28 mouse cellular contexts compared by ENCODE assay signal in genomic region chr17:84642324-84642723, GRCm38 (mm10). TPM values are rescaled to one million over a fixed set of nuclear protein-coding genes. Genes with fewer than 3 reads are reported as not detected.
DNase-seq lines count a peak whose midpoint lies in the region; ATAC-seq and TF ChIP-seq lines count a peak whose summit lies in the region.
"Had no signal": no experiment of that assay in that cellular context is flagged by ENCODE, and none has a peak within 500 bp of the region (broad histone marks: within the 10 kb centered on the region; RNA-seq: fewer than 3 reads in every experiment).

No protein-coding gene starts in this region.

- WGBS in embryonic facial prominence, embryonic 13.5 days: 68% methylated on average over 9 of the region's 9 CpGs
- WGBS in embryonic facial prominence, embryonic 10.5 days: 88% methylated on average over 9 of the region's 9 CpGs

- no peak overlapping the region for H3K4me2 ChIP-seq in embryonic facial prominence, embryonic 13.5 days
- H3K4me2 ChIP-seq in CH12.LX (ENCODE audit: insufficient read depth, low read depth, poor library complexity, severe bottlenecking): peak overlapping the region; percentile 87; the same call in 1 of the 2 replicates
- H3K4me2 ChIP-seq: embryonic facial prominence, embryonic 12.5 days; forebrain, embryonic 13.5 days; heart, embryonic 13.5 days; hindbrain, embryonic 12.5 days; hindbrain, embryonic 15.5 days; intestine, embryonic 15.5 days had no signal

- no peak for DNase-seq in embryonic facial prominence, embryonic 10.5 days (ENCODE audit: low spot score)
- DNase-seq in heart, adult 11 months: peak; percentile 70
- DNase-seq in heart, postnatal 25 days (ENCODE audit: low spot score): no peak
- no peak for DNase-seq in layer of hippocampus, adult 2 months (ENCODE audit: low spot score in 2 of 2)
- DNase-seq in layer of hippocampus, adult 9-11 months: no peak
- DNase-seq in CH12.LX (ENCODE audit: extremely low read depth): no peak
- DNase-seq in gastrocnemius, postnatal 4 days (ENCODE audit: low spot score in 2 of 2): no peak
- DNase-seq: cerebellum, adult 11-12 months; cerebellum, adult 8-10 months; gastrocnemius, postnatal 14 days; heart, adult 2 months had no signal

- TF ChIP-seq CTCF in layer of hippocampus, adult 2 months (conservative IDR thresholded peaks at IDR 0.05): no peak
- no peak for TF ChIP-seq CTCF in CH12.LX (conservative IDR thresholded peaks at IDR 0.05 in 1 of 2, IDR thresholded peaks at IDR 0.05 in 1 of 2; ENCODE audit: low read depth in 2 of 2, low read length in 2 of 2)

- H3K4me1 ChIP-seq in embryonic facial prominence, embryonic 13.5 days: peaks cover 38% of the 10 kb centered on the region
- peaks cover 55% of the 10 kb centered on the region for H3K4me1 ChIP-seq in embryonic facial prominence, embryonic 10.5 days
- peaks cover 3 to 9% of the 10 kb centered on the region in 2 experiments for H3K4me1 ChIP-seq in CH12.LX (ENCODE audit: control insufficient read depth in 1 of 2, insufficient read depth in 2 of 2)
- H3K4me1 ChIP-seq: hindbrain, embryonic 15.5 days had no signal

- no peak overlapping the region for H3K9ac ChIP-seq in embryonic facial prominence, embryonic 13.5 days
- H3K9ac ChIP-seq in CH12.LX (ENCODE audit: insufficient read depth, low read depth): no peak overlapping the region
- H3K9ac ChIP-seq: embryonic facial prominence, embryonic 12.5 days; forebrain, embryonic 13.5 days; heart, embryonic 13.5 days; hindbrain, embryonic 12.5 days; hindbrain, embryonic 15.5 days; intestine, embryonic 15.5 days had no signal

- no peaks in the 10 kb centered on the region for H3K27me3 ChIP-seq in embryonic facial prominence, embryonic 13.5 days
- H3K27me3 ChIP-seq in embryonic facial prominence, embryonic 10.5 days (replicated peaks; ENCODE audit: low read depth, poor library complexity, severe bottlenecking): no peaks in the 10 kb centered on the region
- H3K27me3 ChIP-seq in CH12.LX (replicated peaks): no peaks in the 10 kb centered on the region
- H3K27me3 ChIP-seq: embryonic facial prominence, embryonic 12.5 days; forebrain, embryonic 13.5 days; heart, embryonic 13.5 days; hindbrain, embryonic 12.5 days; hindbrain, embryonic 15.5 days; intestine, embryonic 15.5 days; Patski had no signal

- intact Hi-C loops in heart, postnatal 25 days (cut with DNase I): no loop called here

- TF ChIP-seq POLR2A in CH12.LX (IDR thresholded peaks at IDR 0.05; ENCODE audit: low read depth, low read length): no peak

- peak overlapping the region; percentile 17; the same call in 1 of the 2 replicates for H3K27ac ChIP-seq in embryonic facial prominence, embryonic 13.5 days
- no peak overlapping the region; the same call in 1 of the 2 replicates for H3K27ac ChIP-seq in embryonic facial prominence, embryonic 10.5 days (replicated peaks)
- 0 out of 2 replicates have a peak overlapping the region, but pooled peaks have one; percentile 28 for H3K27ac ChIP-seq in layer of hippocampus, adult 2 months
- H3K27ac ChIP-seq in CH12.LX (ENCODE audit: insufficient read depth, low read depth): no peak overlapping the region
- H3K27ac ChIP-seq: forebrain, embryonic 13.5 days; gastrocnemius, adult 2 months; heart, adult 2 months; heart, embryonic 13.5 days; hindbrain, embryonic 12.5 days; hindbrain, embryonic 15.5 days; intestine, embryonic 15.5 days had no signal

- TF ChIP-seq EP300 in CH12.LX (IDR thresholded peaks at IDR 0.05; ENCODE audit: low read length): no peak

- H3K4me3 ChIP-seq in embryonic facial prominence, embryonic 13.5 days: no peak overlapping the region
- H3K4me3 ChIP-seq in embryonic facial prominence, embryonic 10.5 days: no peak overlapping the region
- H3K4me3 ChIP-seq in layer of hippocampus, adult 2 months: no peak overlapping the region
- no peak overlapping the region for H3K4me3 ChIP-seq in CH12.LX (replicated peaks in 1 of 3; ENCODE audit: low read depth in 2 of 3, low read length in 2 of 3, poor library complexity in 1 of 3)
- H3K4me3 ChIP-seq: embryonic facial prominence, embryonic 12.5 days; forebrain, embryonic 10.5 days; forebrain, embryonic 13.5 days; gastrocnemius, adult 2 months; heart, adult 2 months; heart, embryonic 10.5 days; heart, embryonic 13.5 days; hindbrain, embryonic 12.5 days; hindbrain, embryonic 15.5 days; intestine, embryonic 15.5 days had no signal

- no peaks in the 10 kb centered on the region for H3K9me3 ChIP-seq in embryonic facial prominence, embryonic 13.5 days
- no peaks in the 10 kb centered on the region for H3K9me3 ChIP-seq in embryonic facial prominence, embryonic 10.5 days
- H3K9me3 ChIP-seq in CH12.LX (replicated peaks; ENCODE audit: low read length): no peaks in the 10 kb centered on the region
- H3K9me3 ChIP-seq: embryonic facial prominence, embryonic 12.5 days; forebrain, embryonic 10.5 days; forebrain, embryonic 13.5 days; G1E; heart, embryonic 10.5 days; heart, embryonic 13.5 days; hindbrain, embryonic 12.5 days; hindbrain, embryonic 15.5 days; intestine, embryonic 15.5 days had no signal

- no peaks in the 10 kb centered on the region; the same call in 1 of the 2 replicates for H3K36me3 ChIP-seq in embryonic facial prominence, embryonic 13.5 days
- H3K36me3 ChIP-seq in embryonic facial prominence, embryonic 10.5 days (replicated peaks): peaks cover 12% of the 10 kb centered on the region
- H3K36me3 ChIP-seq in CH12.LX (replicated peaks in 1 of 2; ENCODE audit: control insufficient read depth in 1 of 2, insufficient read depth in 1 of 2, low read length in 1 of 2): peaks cover 0 to 13% of the 10 kb centered on the region in 2 experiments
- H3K36me3 ChIP-seq: embryonic facial prominence, embryonic 12.5 days; G1E; heart, embryonic 10.5 days; heart, embryonic 13.5 days; hindbrain, embryonic 12.5 days; hindbrain, embryonic 15.5 days; intestine, embryonic 15.5 days had no signal

- ATAC-seq in embryonic facial prominence, embryonic 13.5 days (ENCODE audit: insufficient number of reproducible peaks, insufficient read depth, low FRiP score, low TSS enrichment, low read depth): no peak
- ATAC-seq: forebrain, embryonic 13.5 days; forebrain, embryonic 16.5 days; intestine, embryonic 15.5 days; Patski had no signal

- no peak for TF ChIP-seq RAD21 in CH12.LX (IDR thresholded peaks at IDR 0.05; ENCODE audit: low read depth, low read length)

- dilution Hi-C loops in CH12.LX (cut with MboI; ENCODE audit: extremely low pct_ligation_motif_present, extremely low pct_unique_long_range_greater_than_20kb, low sequenced_read_pairs): no loop called here

- in situ Hi-C loops in CH12.LX (cut with MboI; ENCODE audit: low pct_ligation_motif_present, low pct_unique_long_range_greater_than_20kb, low sequenced_read_pairs): no loop called here

- H3K79me2 ChIP-seq in CH12.LX (replicated peaks; ENCODE audit: control insufficient read depth, extremely low read depth, insufficient read depth, poor library complexity, severe bottlenecking): no peaks in the 10 kb centered on the region

TF ChIP-seq in CH12.LX, 34 proteins besides CTCF, POLR2A, EP300 and RAD21 (continues in another document):
- TF ChIP-seq POLR2AphosphoS2 (IDR thresholded peaks at IDR 0.05; ENCODE audit: low read depth, low read length) (no peak), ZMIZ1 (IDR thresholded peaks at IDR 0.05; ENCODE audit: low read depth, low read length) (no peak), CHD2 (IDR thresholded peaks at IDR 0.05; ENCODE audit: low read length) (no peak), MAZ (IDR thresholded peaks at IDR 0.05; ENCODE audit: low read depth, low read length) (no peak), BHLHE40 (IDR thresholded peaks at IDR 0.05; ENCODE audit: low read depth, low read length) (no peak), NELFE (IDR thresholded peaks at IDR 0.05; ENCODE audit: low read depth, low read length) (no peak), TCF12 (IDR thresholded peaks at IDR 0.05; ENCODE audit: low read depth, low read length) (no peak), KAT2A (IDR thresholded peaks at IDR 0.05; ENCODE audit: insufficient replicate concordance, low read length) (no peak), GABPA (IDR thresholded peaks at IDR 0.05; ENCODE audit: insufficient replicate concordance, low read depth, low read length) (no peak), USF2 (conservative IDR thresholded peaks at IDR 0.05; ENCODE audit: low read depth, low read length) (no peak), CHD1 (IDR thresholded peaks at IDR 0.05; ENCODE audit: low read depth, low read length) (no peak), ZKSCAN1 (IDR thresholded peaks at IDR 0.05; ENCODE audit: borderline replicate concordance, low read depth, low read length) (no peak), ZC3H11A (IDR thresholded peaks at IDR 0.05; ENCODE audit: low read depth, low read length) (no peak), JUN (IDR thresholded peaks at IDR 0.05; ENCODE audit: insufficient read depth, low read depth, low read length) (no peak)

RNA-seq across cellular contexts. Expression of gene Dync2li1, which starts 16.0 kb away (rescaled TPM):
- polyA plus RNA-seq in embryonic facial prominence, embryonic 13.5 days (2015; fragmentation: Nextera tagmentation; extraction: Ambion mirVana): 38.2 and 43.4 TPM in 2 replicates
- polyA plus RNA-seq in embryonic facial prominence, embryonic 10.5 days (2016; fragmentation: Nextera tagmentation; extraction: Ambion mirVana): 29.4 and 34.6 TPM in 2 replicates
- 1 to 10 TPM; 2.8 to 3.0 TPM for total RNA-seq in heart, postnatal 25 days (2021)
- 10 to 100 TPM; 20.5 to 22.5 TPM for total RNA-seq in layer of hippocampus, adult 2 months (2021)
- total RNA-seq in CH12.LX (2012; rRNA removed): 5.5 and 11.7 TPM in 2 replicates
- 7.6 and 9.4 TPM in 2 replicates for total RNA-seq in CH12.LX (2014; rRNA removed)
- 10.3 and 12.3 TPM in 2 replicates for polyA plus RNA-seq in CH12.LX (2012; ENCODE audit: insufficient read length, low read depth)
- 1 to 10 TPM; 6.8 TPM for total RNA-seq in gastrocnemius, postnatal 4 days (2021)
- total RNA-seq: G1E had no signal
- polyA plus RNA-seq: G1E had no signal

RNA-seq across cellular contexts. Expression of gene Abcg8, which starts 33.8 kb away (rescaled TPM):
- 0.14 and 0.28 TPM in 2 replicates for polyA plus RNA-seq in embryonic facial prominence, embryonic 13.5 days (2015; fragmentation: Nextera tagmentation; extraction: Ambion mirVana)
- polyA plus RNA-seq in embryonic facial prominence, embryonic 10.5 days (2016; fragmentation: Nextera tagmentation; extraction: Ambion mirVana): 0.10 and 0.15 TPM in 2 replicates
- not detected for total RNA-seq in heart, postnatal 25 days (2021)
- not detected for total RNA-seq in layer of hippocampus, adult 2 months (2021)
- 0.04 TPM in 1 of 2 replicates, not detected in the other for total RNA-seq in CH12.LX (2012; rRNA removed)
- not detected in 2 replicates for total RNA-seq in CH12.LX (2014; rRNA removed)
- not detected in 2 replicates for polyA plus RNA-seq in CH12.LX (2012; ENCODE audit: insufficient read length, low read depth)
- total RNA-seq in gastrocnemius, postnatal 4 days (2021): under 1 TPM; 0.10 TPM
- total RNA-seq: adrenal gland, adult 18-20 months; gastrocnemius, adult 2 months; gastrocnemius, postnatal 14 days; heart, adult 2 months; heart, postnatal 14 days; hematopoietic stem cell, adult 5-6 weeks had no signal
- polyA plus RNA-seq: forebrain, embryonic 16.5 days; frontal cortex, adult 2 months; G1E; heart, adult 2 months; heart, embryonic 13.5 days had no signal

RNA-seq across cellular contexts. Expression of gene Abcg5, which starts 40.5 kb away (rescaled TPM):
- polyA plus RNA-seq in embryonic facial prominence, embryonic 13.5 days (2015; fragmentation: Nextera tagmentation; extraction: Ambion mirVana): 3.0 and 4.8 TPM in 2 replicates
- 1.3 and 1.6 TPM in 2 replicates for polyA plus RNA-seq in embryonic facial prominence, embryonic 10.5 days (2016; fragmentation: Nextera tagmentation; extraction: Ambion mirVana)
- total RNA-seq in heart, postnatal 25 days (2021): not detected
- total RNA-seq in layer of hippocampus, adult 2 months (2021): not detected
- not detected in 2 replicates for total RNA-seq in CH12.LX (2012; rRNA removed)
- total RNA-seq in CH12.LX (2014; rRNA removed): not detected in 2 replicates
- polyA plus RNA-seq in CH12.LX (2012; ENCODE audit: insufficient read length, low read depth): not detected in 2 replicates
- not detected for total RNA-seq in gastrocnemius, postnatal 4 days (2021)
- total RNA-seq: adrenal gland, adult 18-20 months; gastrocnemius, adult 2 months; gastrocnemius, postnatal 14 days; heart, adult 2 months; heart, postnatal 14 days; hematopoietic stem cell, adult 5-6 weeks had no signal
- polyA plus RNA-seq: frontal cortex, adult 2 months; G1E; heart, adult 2 months; Patski had no signal

Comparison
In these comparisons a context has a peak if more than half of its experiments do, and no peak if none do; other contexts are left out.
1. H3K27ac ChIP-seq: peak in embryonic facial prominence, embryonic 13.5 days (single experiment) and layer of hippocampus, adult 2 months (single experiment); none in embryonic facial prominence, embryonic 10.5 days (single experiment) and CH12.LX (single experiment).